Mouse (Mus musculus): ENCODE measurements around the gene Trpm2.
"Not testable (repeated sequence)": the region's sequence is repeated elsewhere in the genome, so short reads cannot be mapped to it uniquely, and the experiment has no call there.

Trpm2 gene

GRCm38 (mm10) chr10:77976458-77977150 is 6.2 kb upstream of the Trpm2 start:
- no peak for DNase-seq

GRCm38 (mm10) chr10:77975653-77976052 is 5.3 kb upstream of the Trpm2 start:
- DNase-seq, result no peak

- DNase-seq, result no peak
Observed at GRCm38 (mm10) chr10:77974811-77975210, 4.4 kb upstream of the Trpm2 start.

- DNase-seq, result no peak
Observed at GRCm38 (mm10) chr10:77974323-77974722, 4.0 kb upstream of the Trpm2 start.

- DNase-seq, result peak; percentile 50
Observed at GRCm38 (mm10) chr10:77971709-77972553, 1.6 kb upstream of the Trpm2 start.

GRCm38 (mm10) chr10:77971191-77971590 is 828 bp upstream of the Trpm2 start:
- no peak for DNase-seq

- DNase-seq, result no peak
Observed at GRCm38 (mm10) chr10:77969973-77970325, 414 bp downstream of the Trpm2 start.

GRCm38 (mm10) chr10:77969274-77969972 is 940 bp downstream of the Trpm2 start:
- no peak for DNase-seq

GRCm38 (mm10) chr10:77963971-77964370 is 6.4 kb downstream of the Trpm2 start:
- DNase-seq, result no peak

- no peak for DNase-seq
Observed at GRCm38 (mm10) chr10:77962725-77963124, 7.6 kb downstream of the Trpm2 start.

- DNase-seq, result not testable (repeated sequence)
Observed at GRCm38 (mm10) chr10:77950468-77950867, 19.9 kb downstream of the Trpm2 start.

- no peak for DNase-seq
Observed at GRCm38 (mm10) chr10:77939685-77940084, 30.7 kb downstream of the Trpm2 start.

GRCm38 (mm10) chr10:77927375-77927774 is 43.0 kb downstream of the Trpm2 start:
- DNase-seq, result no peak

GRCm38 (mm10) chr10:77926140-77926539 is 44.2 kb downstream of the Trpm2 start:
- DNase-seq, result peak; percentile 74

GRCm38 (mm10) chr10:77922681-77923080 is 47.7 kb downstream of the Trpm2 start:
- DNase-seq, result no peak

GRCm38 (mm10) chr10:77921009-77921408 is 49.4 kb downstream of the Trpm2 start:
- DNase-seq, result no peak

- DNase-seq, result peak; percentile 71
Observed at GRCm38 (mm10) chr10:77916636-77917335, 53.6 kb downstream of the Trpm2 start.

- DNase-seq, result no peak
Observed at GRCm38 (mm10) chr10:77913292-77913691, 57.1 kb downstream of the Trpm2 start.

- DNase-seq, result no peak
Observed at GRCm38 (mm10) chr10:77912605-77913004, 57.8 kb downstream of the Trpm2 start.

GRCm38 (mm10) chr10:77902894-77903715 is 67.3 kb downstream of the Trpm2 start:
- DNase-seq, result peak; percentile 27

GRCm38 (mm10) chr10:77902211-77902893 is 68.0 kb downstream of the Trpm2 start, which contains the start of gene Lrrc3:
Gene Lrrc3, minus strand, starts transcription at chr10:77902536.
- DNase-seq, result peak; percentile 42
